Mouse (Mus musculus) forebrain, embryonic 13.5 days (tissue): ENCODE data around the gene Dnah17. TPM values are rescaled to one million over a fixed set of nuclear protein-coding genes. Genes with fewer than 3 reads are reported as not detected.

Experiments
- ATAC-seq: fragments of 200-750 bp; cut with Nextera tagmentation; 2 replicates; pipeline ENCODE4 v1.8.0; 2017
- H3K27ac ChIP-seq: fragments of 300-500 bp; sonication (generic); 2 replicates; pipeline ENCODE4 v1.5.1; 2015; ENCODE audit warnings: inconsistent platforms, mild to moderate bottlenecking, moderate library complexity
- H3K27me3 ChIP-seq: fragments of 300-500 bp; sonication (generic); 2 replicates; pipeline ENCODE4 v1.6.1; 2015; ENCODE audit warnings: mild to moderate bottlenecking, inconsistent platforms
- H3K36me3 ChIP-seq: fragments of 300-500 bp; sonication (generic); 2 replicates; pipeline ENCODE4 v1.6.1; 2015; ENCODE audit warnings: mild to moderate bottlenecking, inconsistent platforms; ENCODE audit not compliant: poor library complexity, severe bottlenecking
- H3K4me1 ChIP-seq: fragments of 300-500 bp; sonication (generic); 2 replicates; pipeline ENCODE4 v1.6.1; 2015; ENCODE audit warnings: inconsistent platforms
- H3K4me2 ChIP-seq: fragments of 300-500 bp; sonication (generic); 2 replicates; pipeline ENCODE4 v1.6.1; 2015; ENCODE audit warnings: inconsistent platforms, mild to moderate bottlenecking, moderate library complexity
- H3K4me3 ChIP-seq: fragments of 300-500 bp; sonication (generic); 2 replicates; pipeline ENCODE4 v1.5.1; 2015; ENCODE audit warnings: mild to moderate bottlenecking, inconsistent platforms
- H3K9ac ChIP-seq: fragments of 300-500 bp; sonication (generic); 2 replicates; pipeline ENCODE4 v1.6.1; 2015; ENCODE audit warnings: mild to moderate bottlenecking, inconsistent platforms
- H3K9me3 ChIP-seq: fragments of 300-500 bp; sonication (generic); replicated peaks from 2 replicates; pipeline ENCODE4 v1.6.1; 2016; ENCODE audit warnings: inconsistent platforms
- WGBS: fragments of 180-500 bp; shearing (Covaris S2); methylation state at CpG from one replicate; pipeline ENCODE4 v1.1.7; 2015; 5-methylcytosine and 5-hydroxymethylcytosine counted together
- polyA plus RNA-seq: library from polyadenylated mRNA; unstranded; fragments of >200 nt; fragmentation: Nextera tagmentation; extraction: Ambion mirVana; gene quantifications from 2 replicates; pipeline ENCODE4 v1.2.1, GENCODE M21; 2015

Gene Dnah17
- polyA plus RNA-seq, 1 experiment from 2014 or later = 0.27 TPM

GRCm38 (mm10) chr11:118043293-118043907, 87.0 kb downstream of the Dnah17 start:
- Histone ChIP-seq H3K36me3 (no peaks in the 10 kb centered on the region), H3K4me2 (no peak overlapping the region), H3K27ac (no peak overlapping the region), H3K9ac (0 out of 2 replicates have a peak overlapping the region, but pooled peaks have one; percentile 12), H3K27me3 (no peaks in the 10 kb centered on the region), H3K4me1 (peaks cover 16% of the 10 kb centered on the region), H3K9me3 (no peaks in the 10 kb centered on the region), H3K4me3 (no peak overlapping the region)
- WGBS = 59% methylated on average over 14 of the region's 14 CpGs
- ATAC-seq = peak; percentile 73

DNA sequence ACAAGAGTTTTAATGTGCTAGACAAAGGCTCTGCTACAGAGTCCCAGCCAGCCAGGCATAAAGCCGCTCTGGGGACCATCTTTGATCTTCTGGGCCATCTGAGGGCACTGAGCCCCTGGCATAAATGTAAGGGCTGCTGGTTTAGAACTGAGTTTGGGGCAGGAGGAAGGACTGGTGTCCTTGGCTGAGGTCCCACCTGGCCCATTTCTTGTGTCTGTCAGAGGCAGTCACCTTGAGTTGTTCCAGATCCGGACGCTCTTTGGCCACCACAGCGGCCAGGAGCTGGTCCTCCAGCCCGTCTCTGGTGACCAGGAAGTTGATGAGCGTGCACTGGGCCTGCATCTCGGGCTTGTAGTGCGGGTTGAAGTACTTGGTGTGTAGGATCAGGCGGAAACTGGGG, 87.6 kb downstream of the Dnah17 start:
- 87% methylated on average over 9 of the region's 9 CpGs for WGBS
- Histone ChIP-seq H3K9me3 (no peaks in the 10 kb centered on the region), H3K27me3 (no peaks in the 10 kb centered on the region), H3K4me3 (no peak overlapping the region), H3K27ac (no peak overlapping the region), H3K4me2 (no peak overlapping the region), H3K4me1 (peaks cover 16% of the 10 kb centered on the region), H3K36me3 (no peaks in the 10 kb centered on the region), H3K9ac (0 out of 2 replicates have a peak overlapping the region, but pooled peaks have one; percentile 12)
- no peak for ATAC-seq

- 87% methylated on average over 9 of the region's 9 CpGs for WGBS
- H3K9me3 ChIP-seq = no peaks in the 10 kb centered on the region
- no peak for ATAC-seq
These were observed 95.4 kb downstream of the Dnah17 start for GRCm38 (mm10) chr11:118035068-118035467.

DNA sequence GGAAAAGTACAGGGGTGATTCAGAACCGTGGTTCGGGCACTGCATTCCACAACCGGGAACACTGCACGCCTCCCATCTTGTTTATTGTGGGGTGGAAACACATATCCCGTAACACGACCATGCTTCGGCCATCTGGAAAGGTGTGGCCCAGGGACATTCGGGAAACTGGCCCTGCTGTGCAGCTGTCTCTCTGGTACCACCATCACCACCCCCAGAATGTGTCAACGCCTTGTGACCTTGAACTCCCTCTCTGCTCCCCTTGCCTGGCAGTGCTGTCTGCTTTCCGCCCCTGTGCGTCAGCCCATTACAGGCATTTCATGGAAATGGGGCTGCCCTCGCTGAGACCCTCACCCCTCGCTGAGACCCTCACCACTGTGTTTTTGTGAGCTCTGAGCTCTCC, 96.0 kb downstream of the Dnah17 start:
- H3K27me3 ChIP-seq = no peaks in the 10 kb centered on the region
- no peak overlapping the region for H3K27ac ChIP-seq
- no peak overlapping the region for H3K9ac ChIP-seq
- H3K4me2 ChIP-seq = no peak overlapping the region
- H3K36me3 ChIP-seq = peaks cover 19% of the 10 kb centered on the region
- ATAC-seq = no peak
- no peak overlapping the region for H3K4me3 ChIP-seq
- 88% methylated on average over 13 of the region's 13 CpGs for WGBS
- no peaks in the 10 kb centered on the region for H3K9me3 ChIP-seq
- no peaks in the 10 kb centered on the region for H3K4me1 ChIP-seq

More at GRCm38 (mm10) chr11:118035068-118035467, 95.4 kb downstream of the Dnah17 start:
- H3K27me3 ChIP-seq = no peaks in the 10 kb centered on the region
- H3K4me1 ChIP-seq = no peaks in the 10 kb centered on the region
- H3K9ac ChIP-seq = no peak overlapping the region
- no peak overlapping the region for H3K4me3 ChIP-seq
- peaks cover 19% of the 10 kb centered on the region for H3K36me3 ChIP-seq
- H3K27ac ChIP-seq = no peak overlapping the region
- H3K4me2 ChIP-seq = no peak overlapping the region

GRCm38 (mm10) chr11:118031134-118031533, 99.3 kb downstream of the Dnah17 start:
- Histone ChIP-seq H3K4me1 (no peaks in the 10 kb centered on the region), H3K4me3 (no peak overlapping the region), H3K4me2 (no peak overlapping the region), H3K9me3 (no peaks in the 10 kb centered on the region), H3K27ac (no peak overlapping the region), H3K27me3 (no peaks in the 10 kb centered on the region), H3K36me3 (peaks cover 36% of the 10 kb centered on the region), H3K9ac (no peak overlapping the region)
- 96% methylated on average over 9 of the region's 9 CpGs for WGBS
- ATAC-seq = no peak

DNA sequence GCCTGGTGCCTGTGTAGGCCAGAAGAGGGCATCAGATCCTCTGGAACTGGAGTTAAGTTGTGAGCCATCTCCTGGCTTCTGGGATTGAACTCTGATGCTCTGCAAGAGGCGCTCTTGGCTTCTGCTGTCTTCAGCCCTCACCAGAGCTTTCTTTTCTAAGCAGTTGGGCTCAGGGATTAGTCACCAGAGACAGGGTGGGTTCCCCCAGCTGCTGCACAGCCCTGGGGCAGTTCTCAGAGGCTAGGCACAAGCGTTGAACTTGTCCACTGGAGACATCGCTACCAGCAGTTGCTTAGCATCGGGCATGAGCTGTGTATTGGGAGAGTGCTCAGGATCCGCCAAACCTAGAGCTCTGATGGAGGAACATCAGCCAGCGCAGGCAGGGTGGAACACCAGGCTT, 101.3 kb downstream of the Dnah17 start:
- Histone ChIP-seq H3K4me2 (no peak overlapping the region), H3K9me3 (no peaks in the 10 kb centered on the region), H3K9ac (no peak overlapping the region), H3K4me3 (no peak overlapping the region), H3K27ac (no peak overlapping the region), H3K27me3 (no peaks in the 10 kb centered on the region), H3K4me1 (no peaks in the 10 kb centered on the region), H3K36me3 (peaks cover 52% of the 10 kb centered on the region)
- whole genome bisulfite sequencing = 93% methylated on average over 6 of the region's 6 CpGs
- no peak for ATAC-seq

DNA sequence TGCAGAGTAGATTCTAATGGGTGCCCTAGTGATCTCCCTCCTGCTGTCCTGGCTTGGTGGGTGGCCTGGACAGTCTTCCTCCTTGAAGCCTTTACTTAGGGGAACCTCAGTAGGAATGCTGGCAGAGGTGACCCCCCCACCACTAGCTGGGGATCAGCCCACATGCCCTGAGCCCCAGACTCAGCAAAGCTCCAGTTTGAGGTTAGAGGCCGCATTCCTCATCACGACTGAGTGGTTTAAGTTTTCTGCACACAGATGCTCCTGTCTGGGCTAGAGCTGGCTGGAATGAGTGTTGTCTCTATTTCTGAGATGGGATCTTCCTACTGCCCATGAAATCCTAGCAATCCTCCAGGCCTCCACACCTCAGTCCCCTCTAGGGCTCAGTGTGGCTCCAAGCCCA, 106.3 kb downstream of the Dnah17 start:
- no peak overlapping the region for H3K27ac ChIP-seq
- 81% methylated on average over 2 of the region's 2 CpGs for WGBS
- ATAC-seq = no peak
- peaks cover 65% of the 10 kb centered on the region for H3K36me3 ChIP-seq
- no peaks in the 10 kb centered on the region for H3K4me1 ChIP-seq
- H3K9me3 ChIP-seq = no peaks in the 10 kb centered on the region
- no peak overlapping the region for H3K4me2 ChIP-seq
- H3K27me3 ChIP-seq = no peaks in the 10 kb centered on the region
- no peak overlapping the region for H3K4me3 ChIP-seq
- H3K9ac ChIP-seq = no peak overlapping the region

DNA sequence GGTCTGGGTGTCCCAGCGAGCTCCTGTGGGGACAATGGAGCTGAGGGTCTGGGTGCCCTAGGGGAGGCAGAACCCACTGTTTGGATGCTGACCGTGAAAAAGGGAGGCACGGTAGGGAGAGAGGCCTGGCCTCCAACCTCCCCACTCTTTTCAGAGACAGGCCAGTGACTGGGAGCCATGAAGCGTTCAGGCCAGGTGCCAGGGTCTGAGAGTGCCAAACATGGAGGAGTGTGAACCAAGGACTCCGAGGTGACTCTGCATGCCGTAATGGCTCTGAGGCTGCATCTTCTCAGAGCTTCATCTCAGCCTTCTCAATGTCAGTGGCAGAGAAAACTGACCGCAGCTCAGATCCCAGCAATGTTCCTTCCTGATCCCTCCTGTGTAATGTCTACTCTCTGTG, 107.0 kb downstream of the Dnah17 start:
- no peak overlapping the region for H3K4me2 ChIP-seq
- no peak overlapping the region for H3K4me3 ChIP-seq
- no peak for ATAC-seq
- H3K36me3 ChIP-seq = peaks cover 68% of the 10 kb centered on the region
- H3K27me3 ChIP-seq = no peaks in the 10 kb centered on the region
- H3K4me1 ChIP-seq = no peaks in the 10 kb centered on the region
- 96% methylated on average over 7 of the region's 7 CpGs for WGBS
- H3K9ac ChIP-seq = no peak overlapping the region
- no peak overlapping the region for H3K27ac ChIP-seq
- no peaks in the 10 kb centered on the region for H3K9me3 ChIP-seq

DNA sequence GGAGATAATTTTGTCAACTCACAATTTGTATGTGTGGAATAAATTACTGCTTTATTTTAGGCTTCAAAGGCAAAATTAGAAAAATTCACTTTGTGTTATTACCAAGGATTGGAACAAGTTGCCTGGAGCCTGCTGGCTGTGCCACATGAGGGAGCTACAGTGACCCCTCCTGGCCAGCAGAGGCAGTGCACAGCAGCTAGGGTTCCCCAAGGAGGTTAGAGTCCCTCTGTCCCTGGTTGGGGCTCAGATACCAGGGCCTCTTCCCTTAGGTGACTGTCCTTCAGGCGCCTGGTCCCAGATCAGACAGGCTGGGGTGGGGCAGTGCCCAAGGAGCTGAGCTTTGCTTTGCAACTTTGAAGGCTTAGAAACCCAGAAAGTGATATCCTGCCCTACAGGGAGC, 108.6 kb downstream of the Dnah17 start:
- no peaks in the 10 kb centered on the region for H3K27me3 ChIP-seq
- no peak overlapping the region for H3K27ac ChIP-seq
- ATAC-seq = no peak
- no peak overlapping the region for H3K9ac ChIP-seq
- H3K9me3 ChIP-seq = no peaks in the 10 kb centered on the region
- peaks cover 68% of the 10 kb centered on the region for H3K36me3 ChIP-seq
- H3K4me1 ChIP-seq = no peaks in the 10 kb centered on the region
- H3K4me3 ChIP-seq = no peak overlapping the region
- H3K4me2 ChIP-seq = no peak overlapping the region
- WGBS = 56% methylated on average over 1 of the region's 1 CpGs

GRCm38 (mm10) chr11:118018328-118018727, 112.1 kb downstream of the Dnah17 start:
- 95% methylated on average over 4 of the region's 4 CpGs for WGBS
- H3K9ac ChIP-seq = no peak overlapping the region
- H3K4me1 ChIP-seq = no peaks in the 10 kb centered on the region
- H3K4me3 ChIP-seq = no peak overlapping the region
- H3K27me3 ChIP-seq = no peaks in the 10 kb centered on the region
- H3K9me3 ChIP-seq = no peaks in the 10 kb centered on the region
- peaks cover 60% of the 10 kb centered on the region for H3K36me3 ChIP-seq
- no peak overlapping the region for H3K4me2 ChIP-seq
- ATAC-seq = no peak
- no peak overlapping the region for H3K27ac ChIP-seq

- no peak for ATAC-seq
- H3K9me3 ChIP-seq = no peaks in the 10 kb centered on the region
- WGBS = 94% methylated on average over 8 of the region's 8 CpGs
These were observed 114.9 kb downstream of the Dnah17 start for GRCm38 (mm10) chr11:118015381-118016145.

DNA sequence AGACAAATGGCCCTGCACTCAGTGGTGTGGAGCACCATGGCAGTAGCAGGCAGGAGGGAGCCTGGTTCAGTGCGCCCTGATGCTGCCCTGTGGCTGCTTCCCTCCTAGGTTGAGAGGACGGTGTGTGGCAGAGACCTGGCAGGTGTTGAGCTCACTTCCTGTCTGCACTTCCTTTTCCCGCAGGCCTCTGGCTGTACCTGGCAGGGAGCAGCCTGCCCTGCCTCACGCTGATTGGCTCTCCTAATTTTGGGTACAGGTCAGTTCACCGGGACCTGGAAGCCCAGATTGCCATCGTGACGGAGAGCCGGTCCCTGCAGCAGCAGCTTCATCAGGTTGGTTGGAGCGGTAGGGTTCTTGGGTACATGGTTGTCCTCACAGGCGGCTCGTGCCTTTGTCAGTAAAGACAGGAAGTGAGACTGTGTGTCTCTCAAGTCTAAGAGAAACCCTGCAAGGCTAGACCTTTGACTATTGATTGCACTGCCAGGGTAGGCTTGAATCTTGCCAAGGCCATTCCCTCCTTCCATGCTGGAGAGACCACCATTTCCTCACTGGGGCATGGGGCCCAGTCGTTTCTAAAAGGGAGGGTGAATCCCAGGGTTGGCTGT, 115.9 kb downstream of the Dnah17 start:
- peaks cover 42% of the 10 kb centered on the region for H3K36me3 ChIP-seq
- no peaks in the 10 kb centered on the region for H3K9me3 ChIP-seq
- no peak for ATAC-seq
- H3K4me1 ChIP-seq = peaks cover 5% of the 10 kb centered on the region
- H3K4me3 ChIP-seq = no peak overlapping the region
- WGBS = 91% methylated on average over 12 of the region's 12 CpGs
- no peaks in the 10 kb centered on the region for H3K27me3 ChIP-seq
- H3K9ac ChIP-seq = no peak overlapping the region
- H3K4me2 ChIP-seq = no peak overlapping the region
- H3K27ac ChIP-seq = no peak overlapping the region

More at GRCm38 (mm10) chr11:118015381-118016145, 114.9 kb downstream of the Dnah17 start:
- Histone ChIP-seq H3K9ac (no peak overlapping the region), H3K36me3 (peaks cover 49% of the 10 kb centered on the region), H3K27me3 (no peaks in the 10 kb centered on the region), H3K4me1 (no peaks in the 10 kb centered on the region), H3K4me2 (no peak overlapping the region), H3K4me3 (no peak overlapping the region), H3K27ac (no peak overlapping the region)
